Mouse (Mus musculus): ENCODE measurements at regions not wholly inside any gene's neighbourhood (a gene's known extent, or its start where the extent isn't known, plus 50 kb on each side); places are given as distances from the start of the nearest gene placed in this dataset.

DNA sequence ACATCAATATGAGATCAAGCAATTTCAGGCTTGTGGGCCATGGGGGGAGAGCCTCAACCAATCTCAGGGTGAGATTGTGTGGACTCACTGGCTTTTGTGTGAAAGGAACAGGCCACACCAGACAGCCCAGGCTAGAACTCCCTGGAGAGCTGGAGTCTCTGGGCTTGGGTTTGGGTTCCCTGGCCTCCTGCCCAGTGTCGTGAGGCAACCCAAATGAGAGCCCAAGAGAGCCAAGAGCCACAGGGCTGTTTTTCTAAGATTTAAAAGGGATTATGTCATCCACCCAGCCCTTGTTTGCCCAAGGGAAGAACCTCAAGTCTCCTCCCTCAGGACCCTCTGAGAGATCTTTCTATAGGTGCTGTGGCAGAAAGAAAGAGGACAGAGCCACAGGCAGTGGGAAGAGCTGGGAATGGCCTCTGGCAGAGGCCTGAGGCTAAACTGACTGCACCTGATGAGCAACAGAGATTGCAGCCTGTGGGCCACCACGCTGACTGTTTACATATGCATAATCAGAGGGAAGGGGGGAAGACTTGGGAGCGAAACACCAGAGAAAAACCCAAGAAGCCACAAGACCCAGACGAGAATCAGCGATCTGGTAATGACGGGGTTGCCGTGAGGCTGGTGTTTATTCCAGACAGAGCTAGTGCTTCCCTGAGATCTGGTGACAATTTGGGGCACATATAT is 92.1 kb downstream of the Bcl2l11 start:
- Histone ChIP-seq H3K9ac (no peak overlapping the region), H3K27me3 (no peaks in the 10 kb centered on the region), H3K27ac (no peak overlapping the region), H3K4me2 (replicated peaks) (no peak overlapping the region), H3K4me3 (no peak overlapping the region), H3K9me3 (no peaks in the 10 kb centered on the region), H3K36me3 (no peaks in the 10 kb centered on the region), H3K4me1 (peaks cover 17% of the 10 kb centered on the region)
- 34% methylated on average over 7 of the region's 7 CpGs for WGBS
- ATAC-seq (ENCODE audit: low FRiP score, low read depth): no peak

DNA sequence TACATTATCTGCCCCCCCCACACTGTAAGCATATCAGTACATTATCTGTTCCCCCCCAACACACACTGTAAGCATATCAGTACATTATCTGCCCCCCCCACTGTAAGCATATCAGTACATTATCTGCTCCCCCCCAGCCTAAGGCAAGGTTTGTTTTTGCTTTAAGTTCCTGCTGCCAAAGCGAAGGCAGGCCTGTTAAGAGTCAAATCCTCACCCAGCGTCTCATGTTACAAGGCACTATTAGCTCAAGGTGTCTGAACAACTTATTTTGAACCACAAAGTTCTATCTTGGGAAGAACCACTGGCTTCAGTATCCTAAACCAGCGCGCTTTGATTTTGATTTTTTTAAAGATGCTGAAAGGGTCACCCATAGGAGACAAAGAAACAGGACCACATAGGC is 93.1 kb downstream of the Bcl2l11 start:
- 40% methylated on average over 4 of the region's 4 CpGs for WGBS
- H3K9me3 ChIP-seq: no peaks in the 10 kb centered on the region

GRCm38 (mm10) chr2:128221055-128221454 is 95.2 kb downstream of the Bcl2l11 start:
- no peak overlapping the region for H3K4me2 ChIP-seq (replicated peaks)
- ATAC-seq (ENCODE audit: low FRiP score, low read depth): no peak
- H3K4me3 ChIP-seq: no peak overlapping the region
- no peaks in the 10 kb centered on the region for H3K36me3 ChIP-seq
- WGBS: 48% methylated on average over 1 of the region's 1 CpGs
- H3K27ac ChIP-seq: no peak overlapping the region
- peaks cover 17% of the 10 kb centered on the region for H3K4me1 ChIP-seq
- no peak overlapping the region for H3K9ac ChIP-seq
- H3K9me3 ChIP-seq: no peaks in the 10 kb centered on the region
- H3K27me3 ChIP-seq: no peaks in the 10 kb centered on the region

More for the DNA sequence above, 93.1 kb downstream of the Bcl2l11 start:
- H3K4me1 ChIP-seq: peaks cover 17% of the 10 kb centered on the region
- no peak overlapping the region for H3K4me3 ChIP-seq
- no peak overlapping the region for H3K4me2 ChIP-seq (replicated peaks)
- no peak overlapping the region for H3K9ac ChIP-seq
- H3K27me3 ChIP-seq: no peaks in the 10 kb centered on the region
- no peak for ATAC-seq (ENCODE audit: low FRiP score, low read depth)
- no peak overlapping the region for H3K27ac ChIP-seq
- no peaks in the 10 kb centered on the region for H3K36me3 ChIP-seq

GRCm38 (mm10) chr2:128221657-128222056 is 95.8 kb downstream of the Bcl2l11 start:
- Histone ChIP-seq H3K4me2 (replicated peaks) (no peak overlapping the region), H3K27ac (no peak overlapping the region), H3K36me3 (no peaks in the 10 kb centered on the region), H3K4me3 (no peak overlapping the region), H3K9me3 (no peaks in the 10 kb centered on the region), H3K4me1 (peaks cover 17% of the 10 kb centered on the region), H3K9ac (no peak overlapping the region), H3K27me3 (no peaks in the 10 kb centered on the region)
- WGBS: 81% methylated on average over 4 of the region's 4 CpGs
- no peak for ATAC-seq (ENCODE audit: low FRiP score, low read depth)

- ATAC-seq (ENCODE audit: low FRiP score, low read depth): no peak
- no peak overlapping the region for H3K4me3 ChIP-seq
- H3K36me3 ChIP-seq: no peaks in the 10 kb centered on the region
- H3K9ac ChIP-seq: no peak overlapping the region
- 85% methylated on average over 9 of the region's 9 CpGs for whole genome bisulfite sequencing
- H3K27me3 ChIP-seq: no peaks in the 10 kb centered on the region
- H3K4me2 ChIP-seq (replicated peaks): no peak overlapping the region
- no peak overlapping the region for H3K27ac ChIP-seq
- H3K4me1 ChIP-seq: no peaks in the 10 kb centered on the region
- H3K9me3 ChIP-seq: no peaks in the 10 kb centered on the region
These were observed 100.7 kb downstream of the Bcl2l11 start for GRCm38 (mm10) chr2:128226465-128227047.

- Histone ChIP-seq H3K4me2 (replicated peaks) (no peak overlapping the region), H3K27me3 (no peaks in the 10 kb centered on the region), H3K4me1 (peaks cover 6% of the 10 kb centered on the region; the same call in 1 of the 2 replicates), H3K27ac (no peak overlapping the region), H3K4me3 (no peak overlapping the region), H3K9ac (no peak overlapping the region), H3K36me3 (no peaks in the 10 kb centered on the region), H3K9me3 (no peaks in the 10 kb centered on the region)
- no peak for ATAC-seq (ENCODE audit: low FRiP score, low read depth)
- WGBS: 95% methylated on average over 4 of the region's 4 CpGs
These were observed 103.9 kb downstream of the Bcl2l11 start for GRCm38 (mm10) chr2:128229730-128230129.

GRCm38 (mm10) chr2:128230921-128231320 is 105.1 kb downstream of the Bcl2l11 start:
- WGBS: 89% methylated on average over 4 of the region's 4 CpGs

GRCm38 (mm10) chr2:128231338-128231737 is 105.5 kb downstream of the Bcl2l11 start:
- no peak overlapping the region for H3K4me3 ChIP-seq
- no peak overlapping the region for H3K9ac ChIP-seq
- H3K36me3 ChIP-seq: no peaks in the 10 kb centered on the region
- 71% methylated on average over 3 of the region's 3 CpGs for WGBS
- H3K9me3 ChIP-seq: no peaks in the 10 kb centered on the region
- H3K4me1 ChIP-seq: peaks cover 6% of the 10 kb centered on the region; the same call in 1 of the 2 replicates
- no peaks in the 10 kb centered on the region for H3K27me3 ChIP-seq
- H3K4me2 ChIP-seq (replicated peaks): no peak overlapping the region
- ATAC-seq (ENCODE audit: low FRiP score, low read depth): no peak
- H3K27ac ChIP-seq: no peak overlapping the region

More at GRCm38 (mm10) chr2:128230921-128231320, 105.1 kb downstream of the Bcl2l11 start:
- peaks cover 6% of the 10 kb centered on the region; the same call in 1 of the 2 replicates for H3K4me1 ChIP-seq
- H3K36me3 ChIP-seq: no peaks in the 10 kb centered on the region
- no peak overlapping the region for H3K9ac ChIP-seq
- no peak overlapping the region for H3K27ac ChIP-seq
- H3K9me3 ChIP-seq: no peaks in the 10 kb centered on the region
- no peak overlapping the region for H3K4me3 ChIP-seq
- ATAC-seq (ENCODE audit: low FRiP score, low read depth): no peak
- H3K4me2 ChIP-seq (replicated peaks): no peak overlapping the region
- no peaks in the 10 kb centered on the region for H3K27me3 ChIP-seq

DNA sequence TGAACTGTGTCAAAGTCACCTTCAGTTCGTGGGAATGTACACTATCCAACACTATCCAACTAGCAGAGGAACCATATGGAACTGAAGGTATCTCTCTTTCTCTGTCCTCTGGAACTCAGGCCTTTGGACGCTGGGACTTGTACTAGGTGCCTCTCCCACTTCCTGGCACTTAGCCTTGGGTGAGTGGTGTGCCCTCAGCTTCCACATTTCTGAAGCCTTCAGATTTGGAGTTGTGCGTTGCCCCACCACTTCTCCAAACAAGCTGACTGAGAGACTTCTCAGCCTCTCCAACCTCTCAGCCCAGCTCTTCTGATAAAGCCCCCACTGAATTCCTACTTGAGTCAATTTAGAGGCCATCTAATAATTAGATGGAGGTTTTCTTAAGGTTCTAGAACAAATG is 106.2 kb downstream of the Bcl2l11 start:
- Histone ChIP-seq H3K9me3 (no peaks in the 10 kb centered on the region), H3K27ac (no peak overlapping the region), H3K4me1 (peaks cover 6% of the 10 kb centered on the region; the same call in 1 of the 2 replicates), H3K4me3 (no peak overlapping the region), H3K27me3 (no peaks in the 10 kb centered on the region), H3K9ac (no peak overlapping the region), H3K4me2 (replicated peaks) (no peak overlapping the region), H3K36me3 (no peaks in the 10 kb centered on the region)
- 83% methylated on average over 3 of the region's 3 CpGs for WGBS
- no peak for ATAC-seq (ENCODE audit: low FRiP score, low read depth)

GRCm38 (mm10) chr2:128235127-128235526 is 109.3 kb downstream of the Bcl2l11 start:
- H3K9ac ChIP-seq: no peak overlapping the region

GRCm38 (mm10) chr2:128239451-128239850 is 113.6 kb downstream of the Bcl2l11 start:
- Histone ChIP-seq H3K36me3 (no peaks in the 10 kb centered on the region), H3K4me2 (replicated peaks) (no peak overlapping the region), H3K9me3 (no peaks in the 10 kb centered on the region), H3K4me3 (no peak overlapping the region), H3K27me3 (no peaks in the 10 kb centered on the region), H3K27ac (no peak overlapping the region), H3K4me1 (0 out of 2 replicates have a peak, but pooled peaks cover 5% of the 10 kb centered on the region), H3K9ac (no peak overlapping the region)
- WGBS: 86% methylated on average over 4 of the region's 4 CpGs
- ATAC-seq (ENCODE audit: low FRiP score, low read depth): no peak

More at GRCm38 (mm10) chr2:128235127-128235526, 109.3 kb downstream of the Bcl2l11 start:
- no peaks in the 10 kb centered on the region for H3K9me3 ChIP-seq
- no peak for ATAC-seq (ENCODE audit: low FRiP score, low read depth)
- peaks cover 6% of the 10 kb centered on the region; the same call in 1 of the 2 replicates for H3K4me1 ChIP-seq
- no peaks in the 10 kb centered on the region for H3K36me3 ChIP-seq
- no peak overlapping the region for H3K4me2 ChIP-seq (replicated peaks)
- whole genome bisulfite sequencing: 77% methylated on average over 8 of the region's 8 CpGs
- H3K27ac ChIP-seq: no peak overlapping the region
- H3K4me3 ChIP-seq: no peak overlapping the region
- no peaks in the 10 kb centered on the region for H3K27me3 ChIP-seq

GRCm38 (mm10) chr2:128240054-128240453 is 114.2 kb downstream of the Bcl2l11 start:
- Histone ChIP-seq H3K36me3 (no peaks in the 10 kb centered on the region), H3K9ac (no peak overlapping the region), H3K4me3 (no peak overlapping the region), H3K27me3 (no peaks in the 10 kb centered on the region), H3K4me1 (0 out of 2 replicates have a peak, but pooled peaks cover 5% of the 10 kb centered on the region), H3K9me3 (no peaks in the 10 kb centered on the region), H3K4me2 (replicated peaks) (no peak overlapping the region), H3K27ac (no peak overlapping the region)
- no peak for ATAC-seq (ENCODE audit: low FRiP score, low read depth)
- 60% methylated on average over 4 of the region's 4 CpGs for WGBS
